Mouse (Mus musculus) cortical plate, adult 2 months (tissue): ENCODE data around the gene Rsrc1. TPM values are rescaled to one million over a fixed set of nuclear protein-coding genes. Genes with fewer than 3 reads are reported as not detected.
A peak's percentile ranks its signal among the peaks of the same experiment; 100 is the strongest.

ENCODE experiments used
- H3K27ac ChIP-seq: fragments of 200-500 bp; 2 replicates; pipeline ENCODE4 v1.5.1; 2012; ENCODE audit warnings: low read length, control low read depth, inconsistent platforms; ENCODE audit not compliant: insufficient read depth
- H3K4me1 ChIP-seq: fragments of 200-500 bp; 2 replicates; pipeline ENCODE4 v1.6.1; 2011; ENCODE audit warnings: low read length; ENCODE audit not compliant: control insufficient read depth, insufficient read depth
- H3K4me3 ChIP-seq: fragments of 200-500 bp; 2 replicates; pipeline ENCODE4 v1.5.1; 2011; ENCODE audit warnings: mild to moderate bottlenecking, low read length, control low read depth; ENCODE audit not compliant: insufficient read depth
- CTCF ChIP-seq: fragments of 200-500 bp; IDR thresholded peaks from 2 replicates; pipeline ENCODE4 v1.5.1; 2011; ENCODE audit warnings: mild to moderate bottlenecking, control low read depth, low read length; ENCODE audit not compliant: insufficient read depth; ENCODE audit errors: extremely low read depth
- POLR2A ChIP-seq: fragments of 200-500 bp; IDR thresholded peaks from 2 replicates; pipeline ENCODE4 v1.6.1; 2011; ENCODE audit warnings: mild to moderate bottlenecking, low read length, control low read depth; ENCODE audit not compliant: insufficient read depth; ENCODE audit errors: extremely low read depth
- polyA plus RNA-seq: library from polyadenylated mRNA; depleted of rRNA; stranded (reverse); fragments of >200 nt; gene quantifications from 2 replicates; pipeline ENCODE4 v1.2.3, GENCODE M21; 2012

Rsrc1 gene
- polyA plus RNA-seq, 1 experiment, result 20.5 TPM

GRCm38 (mm10) chr3:67339558-67339957 is 358.4 kb downstream of the Rsrc1 start:
- H3K4me1 ChIP-seq, result no peaks in the 10 kb centered on the region
- H3K27ac ChIP-seq, result no peak overlapping the region
- no peak for TF ChIP-seq POLR2A
- no peak for TF ChIP-seq CTCF
- no peak overlapping the region for H3K4me3 ChIP-seq

- Histone ChIP-seq H3K4me3 (no peak overlapping the region), H3K4me1 (no peaks in the 10 kb centered on the region), H3K27ac (no peak overlapping the region)
- TF ChIP-seq CTCF, result no peak
- no peak for TF ChIP-seq POLR2A
Measured at GRCm38 (mm10) chr3:67340921-67341320, 359.7 kb downstream of the Rsrc1 start.

- no peak overlapping the region for H3K27ac ChIP-seq
- H3K4me1 ChIP-seq, result no peaks in the 10 kb centered on the region
- no peak overlapping the region for H3K4me3 ChIP-seq
- TF ChIP-seq CTCF (peak; percentile 34), POLR2A (no peak)
Measured at GRCm38 (mm10) chr3:67343004-67343662, 361.9 kb downstream of the Rsrc1 start.

GRCm38 (mm10) chr3:67344599-67344998 is 363.4 kb downstream of the Rsrc1 start:
- Histone ChIP-seq H3K4me3 (no peak overlapping the region), H3K27ac (no peak overlapping the region), H3K4me1 (no peaks in the 10 kb centered on the region)
- no peak for TF ChIP-seq POLR2A
- peak; percentile 80 for TF ChIP-seq CTCF

GRCm38 (mm10) chr3:67346674-67347073 is 365.5 kb downstream of the Rsrc1 start:
- H3K27ac ChIP-seq, result no peak overlapping the region
- TF ChIP-seq POLR2A (no peak), CTCF (no peak)
- no peak overlapping the region for H3K4me3 ChIP-seq
- H3K4me1 ChIP-seq, result no peaks in the 10 kb centered on the region

GRCm38 (mm10) chr3:67351406-67352127 is 370.4 kb downstream of the Rsrc1 start:
- no peak for TF ChIP-seq CTCF
- TF ChIP-seq POLR2A, result no peak
- Histone ChIP-seq H3K4me3 (no peak overlapping the region), H3K4me1 (no peaks in the 10 kb centered on the region), H3K27ac (no peak overlapping the region)

GRCm38 (mm10) chr3:67352128-67352762 is 371.1 kb downstream of the Rsrc1 start:
- Histone ChIP-seq H3K4me1 (no peaks in the 10 kb centered on the region), H3K27ac (no peak overlapping the region), H3K4me3 (no peak overlapping the region)
- TF ChIP-seq CTCF (peak; percentile 78), POLR2A (no peak)

GRCm38 (mm10) chr3:67352763-67353149 is 371.6 kb downstream of the Rsrc1 start:
- H3K4me3 ChIP-seq, result no peak overlapping the region
- H3K27ac ChIP-seq, result no peak overlapping the region
- TF ChIP-seq POLR2A (no peak), CTCF (no peak)
- H3K4me1 ChIP-seq, result no peaks in the 10 kb centered on the region

- Histone ChIP-seq H3K4me1 (no peaks in the 10 kb centered on the region), H3K4me3 (no peak overlapping the region), H3K27ac (no peak overlapping the region)
- no peak for TF ChIP-seq POLR2A
- no peak for TF ChIP-seq CTCF
Measured at GRCm38 (mm10) chr3:67358376-67358775, 377.2 kb downstream of the Rsrc1 start.

GRCm38 (mm10) chr3:67366087-67366892 is 385.1 kb downstream of the Rsrc1 start:
- no peak for TF ChIP-seq POLR2A
- no peak for TF ChIP-seq CTCF
- H3K4me1 ChIP-seq, result no peaks in the 10 kb centered on the region
- no peak overlapping the region for H3K27ac ChIP-seq

More at GRCm38 (mm10) chr3:67366087-67366892, 385.1 kb downstream of the Rsrc1 start:
- H3K4me3 ChIP-seq, result no peak overlapping the region
